Mouse (Mus musculus) CD4-positive, CD25-positive, alpha-beta regulatory T cell, adult 2 months (primary cell): Measurements from ENCODE around the gene Cyp4f14.
A peak's percentile ranks its signal among the peaks of the same experiment; 100 is the strongest.
"Not testable (repeated sequence)": the region's sequence is repeated elsewhere in the genome, so short reads cannot be mapped to it uniquely, and the experiment has no call there.

Experiments
- DNase-seq: peaks from one replicate; pipeline ENCODE4 v3.0.0-alpha.2; 2012; ENCODE audit warnings: low read depth, low spot score

The Cyp4f14 gene

GRCm38 (mm10) chr17:32893901-32894300, 23.2 kb downstream of the Cyp4f14 start:
- no peak for DNase-seq

GRCm38 (mm10) chr17:32891239-32892180, 25.6 kb downstream of the Cyp4f14 start, which contains the start of gene Zfp870:
TSS of gene Zfp870 (minus strand) at chr17:32891642.
- DNase-seq = peak; percentile 91

- no peak for DNase-seq
Observed at GRCm38 (mm10) chr17:32890852-32891238, 26.3 kb downstream of the Cyp4f14 start.

- no peak for DNase-seq
Observed at GRCm38 (mm10) chr17:32889611-32890010, 27.5 kb downstream of the Cyp4f14 start.

- peak; percentile 39 for DNase-seq
Observed at GRCm38 (mm10) chr17:32880320-32881218, 36.6 kb downstream of the Cyp4f14 start.

- DNase-seq = no peak
Observed at GRCm38 (mm10) chr17:32878773-32879172, 38.4 kb downstream of the Cyp4f14 start.

- no peak for DNase-seq
Observed at GRCm38 (mm10) chr17:32877471-32878171, 39.5 kb downstream of the Cyp4f14 start.

GRCm38 (mm10) chr17:32872696-32873095, 44.4 kb downstream of the Cyp4f14 start:
- DNase-seq = no peak

GRCm38 (mm10) chr17:32872091-32872490, 45.1 kb downstream of the Cyp4f14 start:
- DNase-seq = no peak

GRCm38 (mm10) chr17:32871483-32871882, 45.7 kb downstream of the Cyp4f14 start:
- no peak for DNase-seq

GRCm38 (mm10) chr17:32867266-32867665, 49.9 kb downstream of the Cyp4f14 start:
- not testable (repeated sequence) for DNase-seq

GRCm38 (mm10) chr17:32856713-32857112, 60.4 kb downstream of the Cyp4f14 start:
- DNase-seq = not testable (repeated sequence)
